Mouse (Mus musculus) heart, embryonic 14.5 days (tissue): ENCODE data around the gene Tcea3. TPM values are rescaled to one million over a fixed set of nuclear protein-coding genes. Genes with fewer than 3 reads are reported as not detected.
A peak's percentile ranks its signal among the peaks of the same experiment; 100 is the strongest.

Experiments used
- ATAC-seq: fragments of 200-750 bp; cut with Nextera tagmentation; 2 replicates; pipeline ENCODE4 v1.8.0; 2017; ENCODE audit warnings: low read depth, moderate TSS enrichment; ENCODE audit not compliant: insufficient number of reproducible peaks, insufficient read depth, low FRiP score
- H3K27ac ChIP-seq, 2 experiments: fragments of 200-500 bp in 1 of 2; fragments of 300-500 bp in 1 of 2; sonication (generic) in 1 of 2; replicated peaks in 1 of 2; 2 replicates each; pipeline ENCODE4 v1.5.1; 2012 to 2014; ENCODE audit warnings: low read depth in 2 of 2, low read length in 2 of 2, control low read depth in 1 of 2, mild to moderate bottlenecking in 1 of 2, mixed read lengths in 1 of 2; ENCODE audit not compliant: control insufficient read depth in 1 of 2, insufficient read depth in 1 of 2
- H3K27me3 ChIP-seq: fragments of 300-500 bp; sonication (generic); 2 replicates; pipeline ENCODE4 v1.6.1; 2014; ENCODE audit warnings: mild to moderate bottlenecking, low read length, control low read depth; ENCODE audit not compliant: control insufficient read depth, insufficient read depth
- H3K36me3 ChIP-seq: fragments of 300-500 bp; sonication (generic); 2 replicates; pipeline ENCODE4 v1.6.1; 2014; ENCODE audit warnings: mild to moderate bottlenecking, control low read depth, low read length, mixed read lengths; ENCODE audit not compliant: control insufficient read depth, insufficient read depth
- H3K4me1 ChIP-seq, 2 experiments: fragments of 200-500 bp in 1 of 2; fragments of 300-500 bp in 1 of 2; sonication (generic) in 1 of 2; 2 replicates each; pipeline ENCODE4 v1.6.1; 2012 to 2014; ENCODE audit warnings: low read length in 2 of 2, control low read depth in 1 of 2, mixed read lengths in 1 of 2; ENCODE audit not compliant: control insufficient read depth in 2 of 2, insufficient read depth in 2 of 2
- H3K4me2 ChIP-seq: fragments of 300-500 bp; sonication (generic); 2 replicates; pipeline ENCODE4 v1.6.1; 2014; ENCODE audit warnings: mild to moderate bottlenecking, low read length
- H3K4me3 ChIP-seq, 2 experiments: fragments of 200-500 bp in 1 of 2; fragments of 300-500 bp in 1 of 2; sonication (generic) in 1 of 2; 2 replicates each; pipeline ENCODE4 v1.5.1; 2012 to 2014; ENCODE audit warnings: low read length in 2 of 2, mild to moderate bottlenecking in 2 of 2, control low read depth in 1 of 2, low read depth in 1 of 2, moderate library complexity in 1 of 2; ENCODE audit not compliant: control insufficient read depth in 1 of 2, insufficient read depth in 1 of 2
- H3K9ac ChIP-seq: fragments of 300-500 bp; sonication (generic); 2 replicates; pipeline ENCODE4 v1.6.1; 2014; ENCODE audit warnings: mild to moderate bottlenecking, low read length
- H3K9me3 ChIP-seq: fragments of 300-500 bp; sonication (generic); 2 replicates; pipeline ENCODE4 v1.6.1; 2016; ENCODE audit warnings: low read length, control low read depth; ENCODE audit not compliant: control insufficient read depth
- WGBS: fragments of 180-500 bp; shearing (Covaris S2); extraction: QIAGEN DNeasy Blood & Tissue Kit; methylation state at CpG from one replicate; pipeline ENCODE4 v1.1.7; 2014; 5-methylcytosine and 5-hydroxymethylcytosine counted together
- polyA plus RNA-seq: library from polyadenylated mRNA; unstranded; fragments of >200 nt; fragmentation: Nextera tagmentation; extraction: Ambion mirVana; gene quantifications from 2 replicates; pipeline ENCODE4 v1.2.1, GENCODE M21; 2014

Gene Tcea3
- polyA plus RNA-seq, 1 experiment from 2014 or later: 74.6 TPM

GRCm38 (mm10) chr4:136308355-136308754 is 60.8 kb downstream of the Tcea3 start:
- H3K27ac ChIP-seq: no peak overlapping the region

GRCm38 (mm10) chr4:136309780-136310179 is 62.3 kb downstream of the Tcea3 start:
- peaks cover 6 to 31% of the 10 kb centered on the region in 2 experiments for H3K4me1 ChIP-seq
- peak overlapping the region; percentile 62 to 99 for H3K4me3 ChIP-seq
- peak overlapping the region; percentile 83 for H3K9ac ChIP-seq
- peak overlapping the region; percentile 92 for H3K4me2 ChIP-seq
- ATAC-seq: no peak
- WGBS: 3% methylated on average over 11 of the region's 11 CpGs
- peak overlapping the region; percentile 81 to 93 for H3K27ac ChIP-seq
- no peaks in the 10 kb centered on the region for H3K27me3 ChIP-seq
- H3K9me3 ChIP-seq: no peaks in the 10 kb centered on the region
- no peaks in the 10 kb centered on the region for H3K36me3 ChIP-seq

More at GRCm38 (mm10) chr4:136308355-136308754, 60.8 kb downstream of the Tcea3 start:
- Histone ChIP-seq H3K9me3 (no peaks in the 10 kb centered on the region), H3K9ac (no peak overlapping the region), H3K4me2 (no peak overlapping the region), H3K4me3 (no peak overlapping the region), H3K36me3 (no peaks in the 10 kb centered on the region), H3K4me1 (peaks cover 6 to 22% of the 10 kb centered on the region in 2 experiments), H3K27me3 (no peaks in the 10 kb centered on the region)
- 54% methylated on average over 2 of the region's 2 CpGs for WGBS
- ATAC-seq: no peak

GRCm38 (mm10) chr4:136310229-136311041 is 62.9 kb downstream of the Tcea3 start, which contains the start of gene Hnrnpr:
TSS of gene Hnrnpr (plus strand) at chr4:136310942.
- under 1% methylated on average over 61 of the region's 65 CpGs for WGBS
- H3K27ac ChIP-seq: peak within 1 kb of the TSS; percentile 94 to 97
- H3K4me3 ChIP-seq: peak within 1 kb of the TSS; percentile 97 to 99
- ATAC-seq: peak; percentile 99
- no peaks in the 10 kb centered on the region for H3K36me3 ChIP-seq
- no peaks in the 10 kb centered on the region for H3K9me3 ChIP-seq
- peak within 1 kb of the TSS; percentile 99 for H3K9ac ChIP-seq
- H3K4me2 ChIP-seq: peak within 1 kb of the TSS; percentile 92
- no peaks in the 10 kb centered on the region for H3K27me3 ChIP-seq
- peaks cover 8 to 33% of the 10 kb centered on the region in 2 experiments for H3K4me1 ChIP-seq

- Histone ChIP-seq H3K36me3 (peaks cover 2% of the 10 kb centered on the region), H3K9ac (peak overlapping the region; percentile 99), H3K4me3 (peak overlapping the region; percentile 97 to 99), H3K9me3 (no peaks in the 10 kb centered on the region), H3K27me3 (no peaks in the 10 kb centered on the region), H3K4me1 (peaks cover 8 to 33% of the 10 kb centered on the region in 2 experiments), H3K4me2 (peak overlapping the region; percentile 80), H3K27ac (peak overlapping the region; percentile 94 to 97)
- ATAC-seq: peak; percentile 22; the same call in 1 of the 2 replicates
- WGBS: under 1% methylated on average over 64 of the region's 81 CpGs
Measured at GRCm38 (mm10) chr4:136311042-136311999, 63.8 kb downstream of the Tcea3 start.

- no peak overlapping the region for H3K27ac ChIP-seq
- H3K36me3 ChIP-seq: peaks cover 15% of the 10 kb centered on the region
Measured at GRCm38 (mm10) chr4:136312616-136313015, 65.1 kb downstream of the Tcea3 start.

GRCm38 (mm10) chr4:136317667-136318066 is 70.1 kb downstream of the Tcea3 start:
- peaks cover 63% of the 10 kb centered on the region for H3K36me3 ChIP-seq

More at GRCm38 (mm10) chr4:136312616-136313015, 65.1 kb downstream of the Tcea3 start:
- no peak for ATAC-seq
- peak overlapping the region; percentile 99 for H3K9ac ChIP-seq
- WGBS: 11% methylated on average over 4 of the region's 4 CpGs
- no peaks in the 10 kb centered on the region for H3K27me3 ChIP-seq
- peak overlapping the region; percentile 80 for H3K4me2 ChIP-seq
- no peaks in the 10 kb centered on the region for H3K9me3 ChIP-seq
- peak overlapping the region; percentile 6 to 99; a peak in 3 of 4 replicates for H3K4me3 ChIP-seq
- peaks cover 8 to 33% of the 10 kb centered on the region in 2 experiments for H3K4me1 ChIP-seq

GRCm38 (mm10) chr4:136320016-136320415 is 72.5 kb downstream of the Tcea3 start:
- H3K36me3 ChIP-seq: peaks cover 83% of the 10 kb centered on the region
- peaks cover 1 to 2% of the 10 kb centered on the region in 2 experiments; a peak in 1 of 4 replicates for H3K4me1 ChIP-seq
- ATAC-seq: no peak
- H3K27me3 ChIP-seq: no peaks in the 10 kb centered on the region
- no peak overlapping the region for H3K4me3 ChIP-seq
- H3K4me2 ChIP-seq: no peak overlapping the region
- H3K9me3 ChIP-seq: no peaks in the 10 kb centered on the region
- no peak overlapping the region for H3K9ac ChIP-seq
- WGBS: 67% methylated on average over 4 of the region's 4 CpGs
- no peak overlapping the region for H3K27ac ChIP-seq

More at GRCm38 (mm10) chr4:136317667-136318066, 70.1 kb downstream of the Tcea3 start:
- H3K9ac ChIP-seq: no peak overlapping the region
- H3K27ac ChIP-seq: no peak overlapping the region
- no peaks in the 10 kb centered on the region for H3K9me3 ChIP-seq
- peaks cover 2 to 19% of the 10 kb centered on the region in 2 experiments; a peak in 3 of 4 replicates for H3K4me1 ChIP-seq
- ATAC-seq: no peak
- no peak overlapping the region for H3K4me2 ChIP-seq
- H3K4me3 ChIP-seq: no peak overlapping the region
- no peaks in the 10 kb centered on the region for H3K27me3 ChIP-seq
- 92% methylated on average over 4 of the region's 4 CpGs for WGBS
